Comparison of ENCODE assay signal across 9 mouse cellular contexts in the genomic region with DNA sequence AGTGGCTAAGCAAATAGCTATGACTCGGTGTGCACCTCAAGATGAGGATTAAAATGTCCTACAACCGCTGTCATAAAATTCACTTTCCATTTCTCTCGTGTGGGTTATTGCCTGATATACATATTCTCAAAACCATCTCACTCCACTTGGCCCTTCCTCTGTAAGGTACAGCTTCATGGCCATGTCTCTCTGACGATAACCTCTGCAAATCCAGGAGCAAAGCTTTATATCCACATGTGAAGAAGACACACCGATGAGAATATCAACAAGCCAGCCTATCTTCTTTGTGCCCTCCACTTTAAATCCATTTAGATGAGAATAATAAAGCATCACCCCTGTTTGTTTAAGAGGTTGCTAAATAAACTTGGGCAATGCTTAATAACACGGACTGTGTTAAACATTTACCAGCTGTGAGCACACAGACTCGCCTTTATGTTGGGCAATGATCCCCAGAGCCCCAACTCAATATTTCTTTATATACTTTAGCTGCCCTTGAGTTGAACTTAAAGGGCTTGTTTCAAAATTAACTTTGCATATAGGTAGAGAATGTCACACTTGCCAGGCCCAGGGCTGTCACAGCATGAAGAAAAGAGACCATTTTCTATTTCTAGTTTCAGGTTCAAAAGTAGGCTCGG.
DNase-seq lines count a peak whose midpoint lies in the region; ATAC-seq and TF ChIP-seq lines count a peak whose summit lies in the region.
"Had no signal": no experiment of that assay in that cellular context is flagged by ENCODE, and none has a peak within 500 bp of the region (broad histone marks: within the 10 kb centered on the region; RNA-seq: fewer than 3 reads in every experiment).

No protein-coding gene starts in this region.

- no peak overlapping the region for H3K9ac ChIP-seq in forebrain, embryonic 11.5 days (ENCODE audit: low read length)
- H3K9ac ChIP-seq in forebrain, embryonic 16.5 days (replicated peaks; ENCODE audit: low read depth, low read length), result no peak overlapping the region
- no peak overlapping the region for H3K9ac ChIP-seq in lung, postnatal 0 days (replicated peaks; ENCODE audit: low read depth)

- DNase-seq in forebrain, embryonic 11.5 days (ENCODE audit: low spot score), result no peak
- DNase-seq in lung, postnatal 0 days (ENCODE audit: low spot score), result peak; percentile 94
- DNase-seq in lung, postnatal 14 days, result no peak
- DNase-seq in midbrain, embryonic 10.5 days (ENCODE audit: low spot score), result no peak
- DNase-seq in layer of hippocampus, adult 9-11 months, result no peak
- no peak for DNase-seq in layer of hippocampus, postnatal 10 days (ENCODE audit: low spot score in 2 of 2)

- H3K27me3 ChIP-seq in forebrain, embryonic 11.5 days (ENCODE audit: control insufficient read depth, insufficient read depth, low read length), result no peaks in the 10 kb centered on the region
- H3K27me3 ChIP-seq in forebrain, embryonic 16.5 days (replicated peaks; ENCODE audit: control insufficient read depth, insufficient read depth, low read length), result no peaks in the 10 kb centered on the region
- no peaks in the 10 kb centered on the region for H3K27me3 ChIP-seq in lung, postnatal 0 days (replicated peaks; ENCODE audit: insufficient read depth, low read length)
- H3K27me3 ChIP-seq in midbrain, embryonic 10.5 days (ENCODE audit: low read depth, poor library complexity, severe bottlenecking), result peaks cover 9% of the 10 kb centered on the region

- TF ChIP-seq EP300 in lung, postnatal 0 days (IDR thresholded peaks at IDR 0.05), result peak; percentile 6; the same call in 1 of the 2 replicates

- 0 out of 2 replicates have a peak overlapping the region, but pooled peaks have one; percentile 12 for H3K27ac ChIP-seq in forebrain, embryonic 11.5 days (ENCODE audit: low read depth, low read length)
- no peak overlapping the region for H3K27ac ChIP-seq in forebrain, embryonic 16.5 days (ENCODE audit: low read length)
- peak overlapping the region; percentile 88 for H3K27ac ChIP-seq in lung, postnatal 0 days (ENCODE audit: low read length)
- 0 out of 2 replicates have a peak overlapping the region, but pooled peaks have one; percentile 53 for H3K27ac ChIP-seq in midbrain, embryonic 10.5 days (replicated peaks)
- H3K27ac ChIP-seq: macrophage had no signal

- ATAC-seq in forebrain, embryonic 11.5 days (replicated peaks; ENCODE audit: low FRiP score), result no peak
- no peak for ATAC-seq in forebrain, embryonic 16.5 days
- ATAC-seq in lung, postnatal 0 days, result peak; percentile 90
- ATAC-seq in CD4-positive, CD25-positive, alpha-beta regulatory T cell, adult 4 months, result no peak

- no peaks in the 10 kb centered on the region for H3K36me3 ChIP-seq in forebrain, embryonic 11.5 days (ENCODE audit: control insufficient read depth, insufficient read depth, low read length)
- H3K36me3 ChIP-seq in forebrain, embryonic 16.5 days (ENCODE audit: control insufficient read depth, insufficient read depth), result no peaks in the 10 kb centered on the region
- H3K36me3 ChIP-seq in lung, postnatal 0 days (ENCODE audit: insufficient read depth, low read length), result no peaks in the 10 kb centered on the region
- H3K36me3 ChIP-seq in midbrain, embryonic 10.5 days, result no peaks in the 10 kb centered on the region

- no peak for TF ChIP-seq CTCF in lung, postnatal 0 days (IDR thresholded peaks at IDR 0.05)

- H3K9me3 ChIP-seq in forebrain, embryonic 11.5 days (ENCODE audit: control insufficient read depth, low read length), result no peaks in the 10 kb centered on the region
- H3K9me3 ChIP-seq in forebrain, embryonic 16.5 days (ENCODE audit: control insufficient read depth, low read length), result no peaks in the 10 kb centered on the region
- no peaks in the 10 kb centered on the region for H3K9me3 ChIP-seq in lung, postnatal 0 days (ENCODE audit: low read length)
- H3K9me3 ChIP-seq in midbrain, embryonic 10.5 days (replicated peaks), result no peaks in the 10 kb centered on the region

- 60% methylated on average over 8 of the region's 8 CpGs for WGBS in forebrain, embryonic 11.5 days
- 54% methylated on average over 8 of the region's 8 CpGs for WGBS in forebrain, embryonic 16.5 days
- WGBS in lung, postnatal 0 days, result 26% methylated on average over 8 of the region's 8 CpGs
- 59% methylated on average over 8 of the region's 8 CpGs for WGBS in midbrain, embryonic 10.5 days

- H3K4me2 ChIP-seq in forebrain, embryonic 11.5 days (ENCODE audit: low read depth, low read length, severe bottlenecking), result no peak overlapping the region
- no peak overlapping the region for H3K4me2 ChIP-seq in forebrain, embryonic 16.5 days (ENCODE audit: low read length)
- no peak overlapping the region for H3K4me2 ChIP-seq in lung, postnatal 0 days (replicated peaks; ENCODE audit: low read depth, low read length)

- peaks cover 6% of the 10 kb centered on the region; the same call in 1 of the 2 replicates for H3K4me1 ChIP-seq in forebrain, embryonic 11.5 days (replicated peaks; ENCODE audit: control insufficient read depth, insufficient read depth, low read length)
- peaks cover 10% of the 10 kb centered on the region for H3K4me1 ChIP-seq in forebrain, embryonic 16.5 days (replicated peaks; ENCODE audit: control insufficient read depth, insufficient read depth, low read length)
- peaks cover 18% of the 10 kb centered on the region; the same call in 1 of the 2 replicates for H3K4me1 ChIP-seq in lung, postnatal 0 days (ENCODE audit: insufficient read depth, low read depth, low read length)
- peaks cover 30% of the 10 kb centered on the region for H3K4me1 ChIP-seq in midbrain, embryonic 10.5 days

- H3K4me3 ChIP-seq in forebrain, embryonic 11.5 days (ENCODE audit: low read depth, low read length), result no peak overlapping the region
- no peak overlapping the region for H3K4me3 ChIP-seq in forebrain, embryonic 16.5 days (replicated peaks; ENCODE audit: low read length)
- H3K4me3 ChIP-seq in lung, postnatal 0 days (ENCODE audit: low read depth, low read length), result no peak overlapping the region
- no peak overlapping the region for H3K4me3 ChIP-seq in midbrain, embryonic 10.5 days
